Mouse (Mus musculus) bone marrow, adult 2 months (tissue): ENCODE data around the gene Gm28035.

Experiments used
- CTCF ChIP-seq: fragments of 200-500 bp; IDR thresholded peaks from 2 replicates; pipeline ENCODE4 v1.5.1; 2011; ENCODE audit warnings: low read length, control low read depth; ENCODE audit not compliant: control insufficient read depth, insufficient read depth
- POLR2A ChIP-seq: fragments of 200-500 bp; IDR thresholded peaks from 2 replicates; pipeline ENCODE4 v1.6.1; 2011; ENCODE audit warnings: low read depth, mild to moderate bottlenecking, control low read depth, low read length, borderline replicate concordance; ENCODE audit not compliant: control insufficient read depth

GRCm38 (mm10) chr2:30242509-30242908 lies 2.1 kb downstream of the Gm28035 start:
- TF ChIP-seq CTCF (no peak), POLR2A (no peak)
